Mouse (Mus musculus): ENCODE results near the gene Hoxb9. TPM values are rescaled to one million over a fixed set of nuclear protein-coding genes. Genes with fewer than 3 reads are reported as not detected.

The Hoxb9 gene
- polyA plus RNA-seq, 1 experiment from 2014 or later = not detected

GRCm38 (mm10) chr11:96282795-96283430 lies 11.7 kb downstream of the Hoxb9 start:
- no peak overlapping the region; the same call in 1 of the 2 replicates for H3K4me3 ChIP-seq
- under 1% methylated on average over 49 of the region's 49 CpGs for WGBS
- no peaks in the 10 kb centered on the region for H3K9me3 ChIP-seq
- H3K27ac ChIP-seq = no peak overlapping the region
- H3K4me1 ChIP-seq (replicated peaks) = peaks cover 27% of the 10 kb centered on the region
- DNase-seq (ENCODE audit: low spot score) = peak; percentile 73
- peaks cover 100% of the 10 kb centered on the region for H3K27me3 ChIP-seq (ENCODE audit: insufficient read depth, poor library complexity, severe bottlenecking)
- H3K36me3 ChIP-seq = no peaks in the 10 kb centered on the region

DNA sequence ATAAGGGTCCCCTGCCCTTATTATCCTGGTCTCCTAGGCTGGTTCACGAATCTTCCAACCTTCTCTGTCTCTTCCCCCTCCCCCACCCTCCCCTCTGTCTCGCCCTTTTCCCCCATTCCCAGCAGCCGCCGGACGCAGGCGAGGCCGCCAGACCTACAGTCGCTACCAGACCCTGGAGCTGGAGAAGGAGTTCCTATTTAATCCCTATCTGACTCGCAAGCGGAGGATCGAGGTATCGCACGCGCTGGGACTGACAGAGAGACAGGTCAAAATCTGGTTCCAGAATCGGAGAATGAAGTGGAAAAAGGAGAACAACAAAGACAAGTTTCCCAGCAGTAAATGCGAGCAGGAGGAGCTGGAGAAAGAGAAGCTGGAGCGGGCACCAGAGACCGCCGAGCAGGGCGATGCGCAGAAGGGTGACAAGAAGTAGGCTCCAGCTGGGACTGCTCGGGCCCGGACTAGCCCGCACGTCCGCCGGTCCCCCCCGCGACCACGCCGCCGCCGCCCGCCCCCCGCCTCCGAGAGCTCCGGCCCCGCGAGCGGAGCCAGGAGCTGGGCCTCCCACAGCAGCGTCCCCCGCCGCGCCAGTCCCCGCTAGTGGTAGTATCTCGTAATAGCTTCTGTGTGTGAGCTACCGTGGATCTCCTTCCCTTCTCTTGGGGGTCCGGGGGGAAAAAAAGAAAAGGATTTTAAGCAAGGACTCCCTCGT lies 12.9 kb downstream of the Hoxb9 start:
- H3K36me3 ChIP-seq = no peaks in the 10 kb centered on the region
- H3K4me1 ChIP-seq (replicated peaks) = peaks cover 27% of the 10 kb centered on the region
- no peak overlapping the region for H3K27ac ChIP-seq
- under 1% methylated on average over 49 of the region's 49 CpGs for WGBS
- peak; percentile 68 for DNase-seq (ENCODE audit: low spot score)
- peak overlapping the region; percentile 40 for H3K4me3 ChIP-seq
- peaks cover 100% of the 10 kb centered on the region for H3K27me3 ChIP-seq (ENCODE audit: insufficient read depth, poor library complexity, severe bottlenecking)
- no peaks in the 10 kb centered on the region for H3K9me3 ChIP-seq

GRCm38 (mm10) chr11:96284774-96285734 lies 13.8 kb downstream of the Hoxb9 start:
- H3K27ac ChIP-seq = no peak overlapping the region
- WGBS = under 1% methylated on average over 36 of the region's 37 CpGs

DNA sequence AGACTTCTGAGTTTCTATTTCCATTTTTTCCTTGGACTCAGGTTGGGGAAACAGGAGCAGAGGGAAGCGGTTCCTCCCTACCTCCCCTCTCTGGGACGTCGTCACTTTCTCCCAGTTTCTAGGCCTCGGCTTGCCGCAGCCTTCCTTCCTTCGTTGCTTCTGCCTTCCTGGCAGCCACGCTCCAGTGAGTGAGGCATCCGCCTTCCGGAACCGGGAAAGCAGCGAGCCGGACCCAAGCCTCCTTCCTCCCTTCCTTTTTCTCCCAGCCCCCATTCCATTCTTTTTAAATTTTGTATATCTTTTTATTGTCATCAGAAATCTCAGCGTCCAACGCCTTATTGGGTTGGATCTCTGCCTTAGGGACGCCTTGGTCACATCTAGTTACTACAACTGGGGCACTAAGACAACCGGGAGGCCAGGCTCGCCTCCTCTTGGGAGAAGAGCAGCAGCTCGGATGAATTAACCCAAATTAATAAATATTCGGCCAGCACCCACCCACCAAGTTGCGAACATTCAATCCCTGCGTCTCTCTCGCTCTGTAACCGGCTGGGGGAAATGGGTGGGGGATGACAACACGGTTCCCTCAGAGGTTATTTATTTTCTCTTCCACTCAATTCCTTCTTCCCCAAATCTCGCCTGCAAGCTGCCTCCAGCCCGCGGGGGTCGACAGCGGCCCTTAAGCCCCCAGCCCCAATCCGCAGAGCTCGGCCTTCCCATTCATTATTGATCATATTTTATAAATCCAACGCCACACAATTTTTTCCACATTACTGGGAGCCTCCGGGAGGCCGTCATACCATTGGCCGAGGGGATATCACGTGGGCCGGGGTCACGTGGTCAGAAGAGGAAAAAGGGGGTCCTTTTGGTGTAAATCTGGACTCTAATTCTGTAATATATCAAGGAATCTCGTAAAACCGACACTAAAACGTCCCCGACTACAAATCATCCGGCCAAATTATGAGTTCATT lies 14.8 kb downstream of the Hoxb9 start, which contains the start of gene Hoxb7:
Gene Hoxb7, plus strand, starts transcription at position 853 of the 968 bp plus-strand sequence.
- WGBS = under 1% methylated on average over 43 of the region's 43 CpGs
- Histone ChIP-seq H3K27ac (no peak within 1 kb of the TSS), H3K9me3 (no peaks in the 10 kb centered on the region), H3K4me1 (replicated peaks) (peaks cover 27% of the 10 kb centered on the region), H3K27me3 (ENCODE audit: insufficient read depth, poor library complexity, severe bottlenecking) (peaks cover 100% of the 10 kb centered on the region), H3K36me3 (no peaks in the 10 kb centered on the region), H3K4me3 (peak within 1 kb of the TSS; percentile 37)
- peak; percentile 56 for DNase-seq (ENCODE audit: low spot score)

More at GRCm38 (mm10) chr11:96284774-96285734, 13.8 kb downstream of the Hoxb9 start:
- DNase-seq (ENCODE audit: low spot score) = no peak
- Histone ChIP-seq H3K27me3 (ENCODE audit: insufficient read depth, poor library complexity, severe bottlenecking) (peaks cover 100% of the 10 kb centered on the region), H3K9me3 (no peaks in the 10 kb centered on the region), H3K4me3 (peak overlapping the region; percentile 40), H3K4me1 (replicated peaks) (peaks cover 27% of the 10 kb centered on the region), H3K36me3 (no peaks in the 10 kb centered on the region)

DNA sequence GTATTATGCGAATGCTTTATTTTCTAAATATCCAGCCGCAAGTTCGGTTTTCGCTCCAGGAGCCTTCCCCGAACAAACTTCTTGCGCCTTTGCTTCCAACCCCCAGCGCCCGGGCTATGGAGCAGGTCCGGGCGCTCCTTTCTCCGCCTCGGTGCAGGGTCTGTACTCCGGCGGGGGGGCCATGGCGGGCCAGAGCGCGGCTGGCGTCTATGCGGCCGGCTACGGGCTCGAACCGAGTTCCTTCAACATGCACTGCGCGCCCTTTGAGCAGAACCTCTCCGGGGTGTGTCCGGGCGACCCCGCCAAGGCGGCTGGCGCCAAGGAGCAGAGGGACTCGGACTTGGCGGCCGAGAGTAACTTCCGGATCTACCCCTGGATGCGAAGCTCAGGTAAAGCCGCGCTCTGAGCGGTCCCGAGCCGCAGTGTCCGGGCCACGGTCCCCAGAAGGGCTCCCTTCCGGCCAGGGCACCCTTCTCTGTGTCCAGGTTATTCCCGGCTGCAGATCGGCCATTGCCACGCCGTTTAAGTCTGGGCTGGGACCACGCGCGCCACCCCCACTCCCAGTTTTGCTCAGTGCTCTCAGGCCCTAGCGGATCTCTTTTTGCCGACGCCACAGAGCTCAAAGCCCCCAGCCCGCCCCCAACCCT lies 15.6 kb downstream of the Hoxb9 start:
- under 1% methylated on average over 55 of the region's 55 CpGs for WGBS
- H3K27me3 ChIP-seq (ENCODE audit: insufficient read depth, poor library complexity, severe bottlenecking) = peaks cover 100% of the 10 kb centered on the region
- H3K4me1 ChIP-seq (replicated peaks) = peaks cover 27% of the 10 kb centered on the region
- H3K36me3 ChIP-seq = no peaks in the 10 kb centered on the region
- no peak overlapping the region for H3K27ac ChIP-seq
- H3K9me3 ChIP-seq = no peaks in the 10 kb centered on the region
- peak; percentile 58 for DNase-seq (ENCODE audit: low spot score)
- H3K4me3 ChIP-seq = peak overlapping the region; percentile 37

DNA sequence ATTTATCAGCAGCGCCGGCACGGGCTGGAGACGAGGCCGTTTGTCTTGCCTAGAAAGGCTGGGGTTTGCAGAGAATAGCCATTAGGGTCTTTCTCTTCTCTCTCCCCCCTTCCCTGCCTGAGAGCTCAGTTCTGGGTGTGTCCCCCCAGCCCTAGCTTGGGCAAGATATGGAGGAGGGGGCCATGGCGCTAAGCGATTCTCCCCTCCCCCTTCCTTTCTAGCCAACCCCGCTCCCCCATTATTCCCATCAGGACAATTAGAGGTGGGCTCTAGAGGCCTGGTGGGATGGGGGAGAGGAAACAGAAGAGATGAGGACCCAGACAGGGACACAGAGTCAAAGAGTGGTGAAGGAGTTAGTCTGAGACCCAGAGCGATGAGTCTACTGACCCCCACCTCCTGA lies 16.2 kb downstream of the Hoxb9 start:
- Histone ChIP-seq H3K27ac (no peak overlapping the region), H3K9me3 (no peaks in the 10 kb centered on the region), H3K27me3 (ENCODE audit: insufficient read depth, poor library complexity, severe bottlenecking) (peaks cover 100% of the 10 kb centered on the region), H3K4me3 (no peak overlapping the region), H3K4me1 (replicated peaks) (peaks cover 27% of the 10 kb centered on the region), H3K36me3 (no peaks in the 10 kb centered on the region)
- no peak for DNase-seq (ENCODE audit: low spot score)
- WGBS = under 1% methylated on average over 9 of the region's 9 CpGs

- no peak for DNase-seq (ENCODE audit: low spot score)
- peaks cover 100% of the 10 kb centered on the region for H3K27me3 ChIP-seq (ENCODE audit: insufficient read depth, poor library complexity, severe bottlenecking)
- no peak overlapping the region for H3K27ac ChIP-seq
- H3K4me3 ChIP-seq = no peak overlapping the region
- 5% methylated on average over 1 of the region's 1 CpGs for WGBS
- H3K9me3 ChIP-seq = no peaks in the 10 kb centered on the region
- H3K4me1 ChIP-seq (replicated peaks) = peaks cover 22% of the 10 kb centered on the region
- no peaks in the 10 kb centered on the region for H3K36me3 ChIP-seq
These were observed 17.4 kb downstream of the Hoxb9 start for GRCm38 (mm10) chr11:96288455-96289221.

- H3K27ac ChIP-seq = no peak overlapping the region
These were observed 18.0 kb downstream of the Hoxb9 start for GRCm38 (mm10) chr11:96289293-96289692.

DNA sequence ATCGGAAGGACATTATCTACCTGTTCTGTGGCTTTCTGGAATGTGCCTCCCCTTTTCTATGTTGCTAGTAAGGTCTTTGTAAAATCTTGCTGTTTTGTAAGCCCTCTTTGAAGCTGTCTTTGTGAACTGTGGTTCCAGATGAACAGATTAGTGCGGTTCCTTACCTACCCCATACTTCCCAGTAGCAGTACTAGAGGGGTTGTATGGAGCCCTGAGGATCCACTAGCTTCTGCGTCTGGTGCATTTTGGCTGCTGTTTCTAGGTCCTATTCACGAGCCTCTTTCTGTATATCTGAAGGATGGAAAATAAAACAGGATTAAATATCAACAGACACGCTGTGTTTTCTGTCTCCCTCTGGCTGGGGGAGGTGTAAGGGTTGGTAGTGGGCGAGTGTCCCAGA lies 18.6 kb downstream of the Hoxb9 start:
- Histone ChIP-seq H3K27ac (no peak overlapping the region), H3K4me3 (no peak overlapping the region), H3K27me3 (ENCODE audit: insufficient read depth, poor library complexity, severe bottlenecking) (peaks cover 100% of the 10 kb centered on the region), H3K9me3 (no peaks in the 10 kb centered on the region), H3K4me1 (replicated peaks) (peaks cover 12% of the 10 kb centered on the region), H3K36me3 (no peaks in the 10 kb centered on the region)
- WGBS = 8% methylated on average over 6 of the region's 6 CpGs
- DNase-seq (ENCODE audit: low spot score) = no peak

More at GRCm38 (mm10) chr11:96289293-96289692, 18.0 kb downstream of the Hoxb9 start:
- Histone ChIP-seq H3K4me1 (replicated peaks) (peaks cover 17% of the 10 kb centered on the region), H3K4me3 (no peak overlapping the region), H3K36me3 (no peaks in the 10 kb centered on the region), H3K27me3 (ENCODE audit: insufficient read depth, poor library complexity, severe bottlenecking) (peaks cover 100% of the 10 kb centered on the region), H3K9me3 (no peaks in the 10 kb centered on the region)
- DNase-seq (ENCODE audit: low spot score) = no peak
- 1% methylated on average over 21 of the region's 21 CpGs for WGBS

GRCm38 (mm10) chr11:96290705-96291355 lies 19.6 kb downstream of the Hoxb9 start:
- Histone ChIP-seq H3K9me3 (no peaks in the 10 kb centered on the region), H3K36me3 (no peaks in the 10 kb centered on the region), H3K27ac (no peak overlapping the region), H3K27me3 (ENCODE audit: insufficient read depth, poor library complexity, severe bottlenecking) (peaks cover 100% of the 10 kb centered on the region), H3K4me3 (no peak overlapping the region), H3K4me1 (replicated peaks) (peaks cover 6% of the 10 kb centered on the region)
- no peak for DNase-seq (ENCODE audit: low spot score)
- 2% methylated on average over 17 of the region's 17 CpGs for WGBS
